Mouse (Mus musculus) monocyte, adult 2 months (primary cell): Measurements from ENCODE around the gene Panx1.

Source experiments
- DNase-seq, 2 experiments: peaks; one replicate each; pipeline ENCODE4 v3.0.0; 2022; ENCODE audit warnings: low spot score in 2 of 2, low read depth in 1 of 2

Gene Panx1

GRCm38 (mm10) chr9:15023049-15023448 is 22.2 kb downstream of the Panx1 start:
- DNase-seq = no peak

- no peak for DNase-seq
Measured at GRCm38 (mm10) chr9:15021156-15021555, 24.1 kb downstream of the Panx1 start.

GRCm38 (mm10) chr9:15020561-15021080 is 24.7 kb downstream of the Panx1 start:
- DNase-seq = no peak

- no peak for DNase-seq
Measured at GRCm38 (mm10) chr9:15018756-15019131, 26.5 kb downstream of the Panx1 start.

- DNase-seq = no peak
Measured at GRCm38 (mm10) chr9:15017791-15018755, 27.2 kb downstream of the Panx1 start.

GRCm38 (mm10) chr9:15015223-15015956 is 29.9 kb downstream of the Panx1 start:
- DNase-seq = peak in 1 of 2 experiments; percentile 36

- DNase-seq = no peak
Measured at GRCm38 (mm10) chr9:15007566-15007965, 37.7 kb downstream of the Panx1 start.

GRCm38 (mm10) chr9:15004298-15004685 is 41.0 kb downstream of the Panx1 start:
- DNase-seq = no peak

- no peak for DNase-seq
Measured at GRCm38 (mm10) chr9:15003676-15004297, 41.5 kb downstream of the Panx1 start.

- no peak for DNase-seq
Measured at GRCm38 (mm10) chr9:15002995-15003613, 42.2 kb downstream of the Panx1 start.

GRCm38 (mm10) chr9:14998790-14999189 is 46.5 kb downstream of the Panx1 start:
- no peak for DNase-seq

- no peak for DNase-seq
Measured at GRCm38 (mm10) chr9:14997271-14998055, 47.8 kb downstream of the Panx1 start.

- no peak for DNase-seq
Measured at GRCm38 (mm10) chr9:14995525-14995924, 49.8 kb downstream of the Panx1 start.

- no peak for DNase-seq
Measured at GRCm38 (mm10) chr9:14988606-14989293, 56.5 kb downstream of the Panx1 start.

GRCm38 (mm10) chr9:14983141-14983540 is 62.1 kb downstream of the Panx1 start:
- no peak for DNase-seq

GRCm38 (mm10) chr9:14982683-14983082 is 62.6 kb downstream of the Panx1 start:
- DNase-seq = no peak

GRCm38 (mm10) chr9:14981539-14982155 is 63.6 kb downstream of the Panx1 start:
- no peak for DNase-seq

GRCm38 (mm10) chr9:14974251-14975232 is 70.7 kb downstream of the Panx1 start:
- no peak for DNase-seq
